Mouse (Mus musculus) liver, embryonic 11.5 days (tissue): ENCODE measurements around the gene Col18a1. TPM values are rescaled to one million over a fixed set of nuclear protein-coding genes. Genes with fewer than 3 reads are reported as not detected.
A peak's percentile ranks its signal among the peaks of the same experiment; 100 is the strongest.

Experiments used
- ATAC-seq: fragments of 200-750 bp; cut with Nextera tagmentation; replicated peaks from 2 replicates; pipeline ENCODE4 v1.8.0; 2017; ENCODE audit warnings: moderate number of reproducible peaks, mild to moderate bottlenecking, moderate TSS enrichment, moderate library complexity; ENCODE audit not compliant: low FRiP score
- DNase-seq: peaks from one replicate; pipeline ENCODE4 v3.0.0-alpha.2; 2017; ENCODE audit warnings: low spot score
- H3K27ac ChIP-seq: fragments of 300-500 bp; sonication (generic); 2 replicates; pipeline ENCODE4 v1.5.1; 2014; ENCODE audit warnings: mild to moderate bottlenecking, low read depth, low read length, control low read depth
- H3K27me3 ChIP-seq: fragments of 300-500 bp; sonication (generic); replicated peaks from 2 replicates; pipeline ENCODE4 v1.6.1; 2014; ENCODE audit warnings: low read length, mixed read lengths; ENCODE audit not compliant: control insufficient read depth, insufficient read depth
- H3K36me3 ChIP-seq: fragments of 300-500 bp; sonication (generic); 2 replicates; pipeline ENCODE4 v1.6.1; 2014; ENCODE audit warnings: mild to moderate bottlenecking, low read length, moderate library complexity, mixed read lengths; ENCODE audit not compliant: control insufficient read depth, insufficient read depth
- H3K4me1 ChIP-seq: fragments of 300-500 bp; sonication (generic); replicated peaks from 2 replicates; pipeline ENCODE4 v1.6.1; 2014; ENCODE audit warnings: low read length, mixed read lengths; ENCODE audit not compliant: control insufficient read depth, insufficient read depth
- H3K4me2 ChIP-seq: fragments of 300-500 bp; sonication (generic); 2 replicates; pipeline ENCODE4 v1.6.1; 2014; ENCODE audit warnings: mild to moderate bottlenecking, control low read depth, moderate library complexity
- H3K4me3 ChIP-seq: fragments of 300-500 bp; sonication (generic); 2 replicates; pipeline ENCODE4 v1.5.1; 2014; ENCODE audit warnings: low read depth, low read length, control low read depth
- H3K9ac ChIP-seq: fragments of 300-500 bp; sonication (generic); 2 replicates; pipeline ENCODE4 v1.6.1; 2014; ENCODE audit warnings: low read depth, low read length, control low read depth
- H3K9me3 ChIP-seq: fragments of 300-500 bp; sonication (generic); 2 replicates; pipeline ENCODE4 v1.6.1; 2016; ENCODE audit warnings: low read length, inconsistent platforms, mixed read lengths; ENCODE audit not compliant: control insufficient read depth
- WGBS: fragments of 180-500 bp; shearing (Covaris S2); extraction: QIAGEN DNeasy Blood & Tissue Kit; methylation state at CpG from one replicate; pipeline ENCODE4 v1.1.7; 2014; 5-methylcytosine and 5-hydroxymethylcytosine counted together
- polyA plus RNA-seq: library from polyadenylated mRNA; unstranded; fragments of >200 nt; fragmentation: Nextera tagmentation; extraction: Ambion mirVana; gene quantifications from 2 replicates; pipeline ENCODE4 v1.2.1, GENCODE M21; 2014

Col18a1 gene
- polyA plus RNA-seq, 1 experiment from 2014 or later, result 55.3 TPM

GRCm38 (mm10) chr10:77127926-77128325, 38.4 kb downstream of the Col18a1 start:
- DNase-seq (no peak), ATAC-seq (no peak)
- no peak overlapping the region for H3K4me2 ChIP-seq
- peaks cover 25% of the 10 kb centered on the region for H3K4me1 ChIP-seq
- no peaks in the 10 kb centered on the region for H3K27me3 ChIP-seq
- 58% methylated on average over 2 of the region's 2 CpGs for WGBS
- no peak overlapping the region for H3K9ac ChIP-seq
- H3K36me3 ChIP-seq, result no peaks in the 10 kb centered on the region
- no peak overlapping the region for H3K27ac ChIP-seq
- no peak overlapping the region for H3K4me3 ChIP-seq
- no peaks in the 10 kb centered on the region for H3K9me3 ChIP-seq

GRCm38 (mm10) chr10:77126590-77126989, 39.8 kb downstream of the Col18a1 start:
- DNase-seq (no peak), ATAC-seq (peak; percentile 52)
- no peak overlapping the region for H3K27ac ChIP-seq
- H3K4me2 ChIP-seq, result no peak overlapping the region
- H3K9ac ChIP-seq, result no peak overlapping the region
- H3K27me3 ChIP-seq, result no peaks in the 10 kb centered on the region
- 69% methylated on average over 2 of the region's 2 CpGs for WGBS
- H3K4me1 ChIP-seq, result peaks cover 13% of the 10 kb centered on the region
- no peaks in the 10 kb centered on the region for H3K9me3 ChIP-seq
- H3K4me3 ChIP-seq, result no peak overlapping the region
- no peaks in the 10 kb centered on the region for H3K36me3 ChIP-seq

GRCm38 (mm10) chr10:77125078-77125731, 41.1 kb downstream of the Col18a1 start:
- 85% methylated on average over 18 of the region's 18 CpGs for WGBS
- 0 out of 2 replicates have a peak, but pooled peaks cover 4% of the 10 kb centered on the region for H3K4me1 ChIP-seq

GRCm38 (mm10) chr10:77123953-77124352, 42.4 kb downstream of the Col18a1 start:
- H3K4me2 ChIP-seq, result no peak overlapping the region
- no peak overlapping the region for H3K4me3 ChIP-seq
- no peak overlapping the region for H3K27ac ChIP-seq
- no peaks in the 10 kb centered on the region for H3K9me3 ChIP-seq
- 88% methylated on average over 8 of the region's 8 CpGs for WGBS
- H3K4me1 ChIP-seq, result 0 out of 2 replicates have a peak, but pooled peaks cover 4% of the 10 kb centered on the region
- ATAC-seq, result no peak
- H3K9ac ChIP-seq, result no peak overlapping the region
- no peaks in the 10 kb centered on the region for H3K36me3 ChIP-seq
- no peak for DNase-seq
- H3K27me3 ChIP-seq, result no peaks in the 10 kb centered on the region

More at GRCm38 (mm10) chr10:77125078-77125731, 41.1 kb downstream of the Col18a1 start:
- DNase-seq, result no peak
- Histone ChIP-seq H3K4me3 (no peak overlapping the region), H3K4me2 (no peak overlapping the region), H3K9me3 (no peaks in the 10 kb centered on the region), H3K27ac (no peak overlapping the region), H3K9ac (no peak overlapping the region), H3K27me3 (no peaks in the 10 kb centered on the region), H3K36me3 (no peaks in the 10 kb centered on the region)
- no peak for ATAC-seq

- Histone ChIP-seq H3K4me2 (no peak overlapping the region), H3K9ac (no peak overlapping the region), H3K27me3 (no peaks in the 10 kb centered on the region), H3K4me1 (peaks cover 5% of the 10 kb centered on the region; the same call in 1 of the 2 replicates), H3K4me3 (no peak overlapping the region), H3K36me3 (no peaks in the 10 kb centered on the region), H3K9me3 (no peaks in the 10 kb centered on the region), H3K27ac (no peak overlapping the region)
- WGBS, result 81% methylated on average over 8 of the region's 8 CpGs
- ATAC-seq (no peak), DNase-seq (no peak)
These were observed 44.9 kb downstream of the Col18a1 start for GRCm38 (mm10) chr10:77121287-77122022.

- Histone ChIP-seq H3K27me3 (no peaks in the 10 kb centered on the region), H3K27ac (no peak overlapping the region), H3K4me3 (no peak overlapping the region), H3K4me2 (no peak overlapping the region), H3K4me1 (peaks cover 4% of the 10 kb centered on the region; the same call in 1 of the 2 replicates), H3K9ac (no peak overlapping the region), H3K9me3 (no peaks in the 10 kb centered on the region), H3K36me3 (no peaks in the 10 kb centered on the region)
- ATAC-seq (no peak), DNase-seq (no peak)
- 80% methylated on average over 4 of the region's 4 CpGs for WGBS
These were observed 45.8 kb downstream of the Col18a1 start for GRCm38 (mm10) chr10:77120501-77120900.

GRCm38 (mm10) chr10:77119437-77119836, 46.9 kb downstream of the Col18a1 start:
- H3K36me3 ChIP-seq, result no peaks in the 10 kb centered on the region
- H3K4me2 ChIP-seq, result no peak overlapping the region
- no peak overlapping the region for H3K27ac ChIP-seq
- DNase-seq, result no peak
- no peaks in the 10 kb centered on the region for H3K9me3 ChIP-seq
- no peak overlapping the region for H3K4me3 ChIP-seq
- peaks cover 6% of the 10 kb centered on the region for H3K4me1 ChIP-seq
- ATAC-seq, result no peak
- H3K27me3 ChIP-seq, result no peaks in the 10 kb centered on the region
- no peak overlapping the region for H3K9ac ChIP-seq
- 90% methylated on average over 11 of the region's 11 CpGs for WGBS

- Histone ChIP-seq H3K4me1 (peaks cover 9% of the 10 kb centered on the region), H3K36me3 (no peaks in the 10 kb centered on the region), H3K9me3 (no peaks in the 10 kb centered on the region), H3K27ac (no peak overlapping the region), H3K9ac (no peak overlapping the region), H3K4me2 (no peak overlapping the region), H3K27me3 (no peaks in the 10 kb centered on the region), H3K4me3 (no peak overlapping the region)
- WGBS, result 91% methylated on average over 1 of the region's 1 CpGs
- DNase-seq (no peak), ATAC-seq (no peak)
These were observed 48.0 kb downstream of the Col18a1 start for GRCm38 (mm10) chr10:77118361-77118760.
